Mouse (Mus musculus) CD4-positive, CD25-positive, alpha-beta regulatory T cell, adult 4 months (primary cell): ENCODE measurements around the gene Ankrd28. TPM values are rescaled to one million over a fixed set of nuclear protein-coding genes. Genes with fewer than 3 reads are reported as not detected.

Experiments used
- ATAC-seq: one replicate; pipeline ENCODE4 v1.8.0; 2017
- polyA plus RNA-seq, 2 experiments: library from polyadenylated mRNA; unstranded; fragments of 100-300 nt; shearing (Covaris generic); gene quantifications; one replicate each; pipeline ENCODE4 v1.2.1; 2017

Gene Ankrd28
- polyA plus RNA-seq, 2 experiments from 2014 or later, result 8.4 to 9.3 TPM

DNA sequence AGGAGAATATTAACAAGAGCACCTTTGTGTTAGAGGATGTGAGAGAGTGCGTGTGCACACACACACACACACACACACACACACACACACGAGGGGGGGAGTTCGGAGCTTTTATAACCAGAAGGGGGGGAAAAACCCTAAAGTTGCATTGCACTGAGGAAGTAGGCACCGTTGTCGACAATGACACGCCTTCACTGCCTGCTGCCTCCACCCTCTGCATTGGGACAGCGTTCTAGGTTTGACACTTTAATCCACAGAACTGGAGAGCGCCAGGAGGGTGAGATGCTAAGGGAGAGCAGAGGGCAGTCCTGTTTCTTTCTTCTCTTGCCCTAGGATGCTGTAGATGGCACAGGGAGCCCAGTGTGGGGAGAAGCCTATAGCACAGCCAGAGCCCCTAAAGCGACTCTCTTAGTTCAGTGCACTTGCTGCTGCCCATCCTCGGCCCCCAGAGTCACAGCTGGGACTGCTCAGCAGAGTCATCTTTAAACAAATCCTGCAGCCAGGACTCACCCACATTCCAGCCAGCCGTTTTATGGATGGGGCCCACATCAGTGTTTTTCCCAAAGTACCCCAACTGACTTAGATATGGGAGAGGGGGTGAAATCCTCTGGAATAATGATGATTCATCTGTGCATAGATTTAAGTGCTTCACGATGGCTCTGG lies 165.4 kb downstream of the Ankrd28 start:
- peak; percentile 66 for ATAC-seq

DNA sequence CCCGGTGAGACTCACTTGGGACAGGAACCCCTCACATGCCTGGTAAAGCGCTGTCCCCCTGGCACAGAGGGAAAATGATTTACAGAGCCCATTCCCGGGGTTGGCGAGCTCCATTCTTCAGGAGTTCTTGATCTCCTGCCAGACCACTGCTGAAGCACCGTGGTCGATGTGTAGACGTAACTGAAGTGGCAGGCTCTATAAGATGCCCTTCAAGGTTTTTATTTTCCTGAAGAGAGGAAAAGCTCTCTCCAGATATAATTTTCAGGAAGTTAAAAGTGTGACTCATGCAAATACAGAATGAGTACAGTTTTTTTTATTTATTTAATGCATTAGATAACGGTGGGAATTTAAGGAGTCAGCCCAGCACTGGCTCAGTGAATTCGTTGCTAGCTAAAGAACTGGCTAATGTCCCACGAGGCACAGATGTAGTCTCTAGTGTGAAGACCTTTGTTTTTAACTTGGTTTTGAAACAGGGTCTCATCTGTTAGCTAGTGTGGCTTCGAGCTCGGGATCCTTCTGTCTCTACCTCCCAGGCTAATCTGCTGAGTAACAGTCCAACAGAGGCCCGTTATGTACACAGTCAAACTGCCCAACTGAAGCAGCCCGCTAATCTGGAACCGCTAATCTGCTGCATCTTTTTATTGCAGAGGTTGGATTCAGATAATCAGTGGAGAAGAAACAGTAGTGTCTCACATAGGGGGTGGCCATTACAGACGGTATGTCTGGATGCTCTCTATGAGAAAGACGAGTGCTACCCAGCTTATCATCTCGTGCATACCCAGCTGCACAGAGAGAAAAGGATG lies 166.2 kb downstream of the Ankrd28 start:
- ATAC-seq, result no peak

DNA sequence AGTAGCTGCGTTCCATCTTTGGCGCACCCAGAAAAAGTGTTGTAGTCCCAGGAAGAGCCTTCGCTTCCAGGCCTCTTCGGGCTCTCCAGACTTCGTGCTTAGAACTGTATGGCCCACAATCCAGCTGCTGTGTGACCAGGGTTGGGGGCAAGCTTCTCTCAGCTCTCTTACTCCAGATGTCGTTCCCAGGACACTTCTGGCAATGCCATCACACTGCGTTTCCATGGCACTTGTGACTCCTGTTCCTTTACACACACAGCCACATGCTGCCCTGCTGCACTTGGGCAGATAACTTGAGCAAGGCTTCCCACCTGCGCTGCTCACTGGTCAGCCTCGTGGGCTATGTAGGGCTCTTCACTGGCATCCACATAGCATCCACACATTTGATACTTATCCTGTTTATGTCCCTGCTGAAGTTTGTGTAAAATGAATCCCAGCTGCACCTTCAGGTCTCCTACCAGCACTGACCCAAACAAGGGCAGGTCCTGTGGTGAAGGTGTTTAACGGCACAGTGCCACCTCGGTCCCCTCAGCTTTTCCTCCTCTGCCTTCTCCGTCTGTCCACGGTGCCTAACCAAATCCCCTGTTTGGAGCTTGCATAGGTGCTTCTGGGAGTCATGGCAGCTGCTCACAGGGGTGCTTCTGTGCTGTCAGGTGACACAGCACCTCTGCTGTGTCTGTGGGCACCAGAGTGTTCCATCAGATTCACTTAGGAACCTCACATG lies 166.9 kb downstream of the Ankrd28 start:
- ATAC-seq, result no peak

- ATAC-seq, result peak; percentile 12
These were observed 167.8 kb downstream of the Ankrd28 start for GRCm38 (mm10) chr14:31662555-31663211.

GRCm38 (mm10) chr14:31661671-31662554 lies 168.5 kb downstream of the Ankrd28 start:
- ATAC-seq, result peak; percentile 66

DNA sequence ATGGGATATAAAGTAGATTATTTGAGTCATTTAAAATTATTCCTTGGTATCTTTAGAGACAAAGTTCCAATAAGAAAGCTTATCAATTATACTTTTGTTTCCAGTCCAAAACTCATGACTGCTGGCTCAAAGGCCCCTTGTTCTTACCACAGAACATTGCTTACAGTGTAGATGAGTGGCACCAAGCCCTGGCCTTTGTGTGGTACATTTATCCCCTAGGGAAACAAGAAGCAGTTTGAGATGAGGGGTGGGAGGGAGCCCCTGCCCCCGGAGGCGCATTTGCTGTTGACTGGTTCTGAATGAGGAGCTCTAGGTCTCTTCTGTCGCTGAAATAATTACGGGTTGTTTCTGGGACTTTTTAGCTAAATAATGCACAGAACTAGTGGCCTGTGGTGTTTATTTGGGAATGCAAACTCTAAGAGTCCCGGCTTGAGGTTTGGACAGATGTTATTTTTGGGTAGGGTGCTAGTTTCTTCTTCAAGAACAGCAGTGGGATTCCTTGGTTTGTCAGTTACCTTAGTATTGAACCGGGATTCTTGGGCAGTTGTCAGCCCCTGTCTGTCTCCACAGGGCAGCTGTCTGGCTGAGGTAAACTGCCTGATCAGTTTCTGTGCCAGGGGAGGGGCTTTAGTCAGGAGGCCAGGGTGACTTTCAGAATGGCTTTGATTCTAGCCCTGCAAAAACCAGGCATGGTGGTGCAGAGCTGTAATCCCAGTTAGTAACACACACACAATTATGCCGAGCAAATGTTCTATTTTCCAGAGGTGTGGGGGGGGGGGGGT lies 169.9 kb downstream of the Ankrd28 start:
- ATAC-seq, result no peak

DNA sequence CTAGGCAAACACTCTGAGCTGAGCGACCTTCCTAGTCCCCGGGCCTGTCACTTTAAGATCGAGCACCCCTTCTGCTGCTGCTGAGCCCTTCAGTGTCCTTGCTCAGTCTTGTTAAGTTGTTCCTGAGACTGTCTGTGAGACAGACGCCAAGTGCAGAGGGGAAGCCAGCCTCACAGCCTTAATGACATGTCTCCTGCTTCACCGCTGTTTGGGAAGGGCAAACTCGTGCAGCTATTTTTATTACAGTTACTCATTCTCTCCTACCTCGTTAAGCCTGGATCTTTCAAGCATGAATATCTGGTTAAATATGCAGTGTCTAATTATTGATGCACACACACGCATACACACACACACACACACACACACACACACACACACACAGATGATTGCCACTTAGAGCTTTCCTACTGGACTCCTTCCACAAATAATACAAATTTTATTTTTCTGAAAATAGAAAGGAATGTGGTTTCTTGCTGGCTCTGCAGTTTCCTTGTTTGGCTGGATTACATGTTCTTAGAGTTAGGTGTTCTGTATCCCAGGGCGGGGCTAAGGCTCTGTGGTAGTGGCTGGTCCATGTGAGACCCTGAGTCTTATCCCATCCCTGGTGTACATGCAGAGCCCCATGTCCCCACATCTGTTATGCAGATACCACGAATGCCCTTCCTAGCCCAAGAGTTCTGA lies 170.8 kb downstream of the Ankrd28 start:
- no peak for ATAC-seq

DNA sequence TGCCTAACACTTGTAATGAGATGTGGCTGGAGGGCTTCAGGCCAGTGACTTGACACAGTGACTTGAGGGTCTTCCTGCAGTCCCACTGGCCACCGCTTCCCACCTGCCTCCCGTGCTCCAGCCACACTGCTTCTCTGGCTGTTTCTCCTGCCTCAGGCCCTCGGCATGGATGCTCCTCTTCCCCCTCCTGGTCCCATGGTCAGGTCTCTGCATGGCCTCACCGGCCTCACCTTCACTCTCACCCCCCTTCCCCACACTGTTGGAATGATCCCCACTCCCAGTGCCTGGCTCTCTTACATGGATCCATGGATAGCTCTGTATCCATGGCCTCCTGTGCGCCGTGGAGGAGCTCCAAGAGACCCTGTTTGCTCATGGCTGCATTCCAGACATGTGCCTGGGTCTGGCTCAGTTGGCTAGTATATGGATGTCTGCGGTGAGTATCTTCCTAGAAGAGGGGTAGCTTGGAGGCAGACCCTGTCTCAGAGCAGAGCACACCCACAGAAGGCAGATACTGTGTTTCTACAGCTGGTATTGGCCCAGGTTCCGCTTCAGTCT lies 172.2 kb downstream of the Ankrd28 start:
- no peak for ATAC-seq

GRCm38 (mm10) chr14:31656857-31657645 lies 173.4 kb downstream of the Ankrd28 start:
- peak; percentile 68 for ATAC-seq

- ATAC-seq, result peak; percentile 42
These were observed 174.1 kb downstream of the Ankrd28 start for GRCm38 (mm10) chr14:31656386-31656785.

- ATAC-seq, result no peak
These were observed 175.0 kb downstream of the Ankrd28 start for GRCm38 (mm10) chr14:31655406-31655805.

DNA sequence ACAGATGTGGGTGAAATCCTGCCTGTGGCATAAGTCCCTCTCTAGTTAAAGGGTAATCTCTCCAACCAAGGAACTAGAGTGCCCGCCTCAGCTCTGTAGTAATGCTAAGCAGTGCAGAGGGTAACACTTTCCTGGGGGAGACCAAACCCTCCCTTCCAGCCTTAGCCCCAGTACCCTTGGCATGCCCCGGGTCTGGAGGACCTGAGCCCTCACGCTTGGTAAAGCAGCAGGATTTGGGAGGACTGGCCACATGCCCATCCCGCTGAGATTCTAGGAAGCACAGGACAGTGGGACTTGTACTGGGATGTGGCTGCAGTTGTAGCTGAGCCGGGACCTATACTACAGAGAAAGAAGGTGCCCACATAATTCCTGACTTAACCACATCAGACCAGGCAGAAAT lies 175.6 kb downstream of the Ankrd28 start:
- no peak for ATAC-seq

DNA sequence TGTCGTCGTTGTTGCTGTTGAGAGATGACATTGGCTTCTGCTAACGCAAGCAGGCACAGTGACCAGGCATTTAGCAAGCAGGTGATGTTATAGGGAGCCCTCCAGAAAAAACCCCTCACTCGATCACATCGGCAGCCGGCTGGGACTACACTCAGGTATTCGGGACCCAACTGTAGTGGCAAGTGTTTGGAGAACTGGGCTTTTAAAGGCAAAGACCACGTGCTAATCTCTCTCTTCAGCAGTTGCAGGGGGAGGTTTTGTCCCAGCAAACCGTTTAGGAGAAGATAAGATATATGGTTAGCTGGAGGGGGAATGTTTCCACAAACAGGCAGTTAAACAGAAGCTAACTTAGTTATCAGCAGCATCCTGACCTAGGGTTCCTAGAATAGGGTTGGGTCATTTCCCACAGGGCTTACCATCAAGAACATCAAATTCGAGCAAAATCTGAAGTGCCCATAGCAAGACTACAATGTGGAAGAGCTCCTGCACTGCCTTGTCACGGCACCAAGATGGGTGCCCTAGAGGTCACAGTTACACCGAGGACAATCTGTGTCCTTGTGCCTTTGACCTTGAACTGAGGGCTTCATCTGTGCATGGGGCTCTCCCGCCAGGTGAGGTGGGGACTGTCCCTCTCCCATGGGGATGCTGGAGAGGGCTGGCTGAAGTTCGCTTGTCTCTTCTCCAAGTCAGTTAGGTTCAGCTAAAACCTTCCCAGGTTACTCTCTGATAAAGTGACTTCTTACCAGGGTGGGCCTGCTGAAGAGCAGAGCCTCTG lies 177.2 kb downstream of the Ankrd28 start:
- ATAC-seq, result no peak

DNA sequence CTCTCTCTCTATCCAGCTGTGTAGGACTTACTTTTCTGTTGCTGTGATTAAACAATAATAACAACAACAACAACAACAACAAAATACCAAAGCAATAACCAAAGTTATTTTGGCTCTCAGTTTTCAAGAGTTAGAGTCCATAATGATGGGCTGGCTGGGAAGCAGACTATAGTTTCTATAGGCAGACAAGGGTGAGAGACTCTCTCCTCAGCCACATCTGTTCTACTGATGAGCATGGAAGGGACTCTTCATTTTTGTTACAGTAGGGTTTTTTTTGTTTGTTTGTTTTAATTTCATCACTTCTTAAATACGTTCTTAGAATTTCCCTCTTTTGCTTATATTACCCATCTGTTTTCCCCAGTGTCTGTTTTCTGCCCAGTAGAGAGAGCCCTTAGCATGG lies 177.8 kb downstream of the Ankrd28 start:
- ATAC-seq, result no peak

DNA sequence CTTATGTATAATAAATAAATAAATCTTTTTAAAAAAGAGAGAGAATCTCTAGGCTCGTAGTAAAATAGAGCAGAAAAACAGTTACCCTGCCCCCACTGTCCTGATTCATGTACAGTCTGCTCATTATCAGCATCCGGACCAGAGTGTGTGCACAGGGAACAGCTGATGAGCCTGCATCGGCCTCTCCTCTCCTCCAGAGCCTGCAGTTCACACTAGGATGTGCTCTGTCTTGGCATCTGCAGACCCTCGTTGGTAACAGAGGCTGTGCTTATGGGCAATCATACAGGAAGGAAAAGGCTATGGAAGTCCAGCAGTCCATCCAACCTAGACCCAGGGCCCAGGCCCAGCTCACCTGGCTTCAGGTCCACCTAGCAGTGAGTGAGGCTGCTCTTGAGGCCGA lies 178.3 kb downstream of the Ankrd28 start:
- ATAC-seq, result no peak

- no peak for ATAC-seq
These were observed 179.2 kb downstream of the Ankrd28 start for GRCm38 (mm10) chr14:31651206-31651605.

GRCm38 (mm10) chr14:31650347-31650746 lies 180.1 kb downstream of the Ankrd28 start:
- no peak for ATAC-seq
